Mouse (Mus musculus) ES-Bruce4 (cell line): ENCODE measurements around the gene Mgll. TPM values are rescaled to one million over a fixed set of nuclear protein-coding genes. Genes with fewer than 3 reads are reported as not detected.

Experiments used
- H3K27ac ChIP-seq: 2 replicates; pipeline ENCODE4 v1.5.1; 2012; ENCODE audit warnings: low read length, inconsistent platforms; ENCODE audit not compliant: insufficient read depth
- H3K27me3 ChIP-seq: 2 replicates; pipeline ENCODE4 v1.6.1; 2012; ENCODE audit warnings: mild to moderate bottlenecking, low read length, inconsistent platforms; ENCODE audit not compliant: control insufficient read depth, poor library complexity, insufficient read depth, severe bottlenecking
- H3K36me3 ChIP-seq: 2 replicates; pipeline ENCODE4 v1.6.1; 2012; ENCODE audit warnings: inconsistent platforms, mild to moderate bottlenecking, low read length, moderate library complexity; ENCODE audit not compliant: control insufficient read depth, poor library complexity, insufficient read depth, severe bottlenecking
- H3K4me1 ChIP-seq: one replicate; pipeline ENCODE4 v1.8.1; 2011; ENCODE audit warnings: low read length; ENCODE audit not compliant: control insufficient read depth, insufficient read depth
- H3K4me3 ChIP-seq: 2 replicates; pipeline ENCODE4 v1.5.1; 2011; ENCODE audit warnings: low read depth, mild to moderate bottlenecking, low read length
- H3K9ac ChIP-seq: 2 replicates; pipeline ENCODE4 v1.6.1; 2012; ENCODE audit warnings: low read depth, mild to moderate bottlenecking, inconsistent platforms; ENCODE audit not compliant: poor library complexity, severe bottlenecking
- H3K9me3 ChIP-seq: replicated peaks from 2 replicates; pipeline ENCODE4 v1.6.1; 2012; ENCODE audit warnings: mild to moderate bottlenecking, low read length, inconsistent platforms; ENCODE audit not compliant: control insufficient read depth, poor library complexity, insufficient read depth, severe bottlenecking
- CTCF ChIP-seq: IDR thresholded peaks from one replicate; pipeline ENCODE4 v1.8.1; 2011; ENCODE audit warnings: low read depth, low read length
- EP300 ChIP-seq: IDR thresholded peaks from 2 replicates; pipeline ENCODE4 v1.6.1; 2011; ENCODE audit warnings: low read depth, low read length; ENCODE audit not compliant: insufficient read depth
- POLR2A ChIP-seq: IDR thresholded peaks from one replicate; pipeline ENCODE4 v1.8.1; 2011; ENCODE audit warnings: low read length; ENCODE audit not compliant: insufficient read depth
- polyA plus RNA-seq: library from polyadenylated mRNA; stranded (reverse); fragments of >200 nt; gene quantifications from 2 replicates; pipeline ENCODE4 v1.2.4, GENCODE M21; 2011; ENCODE audit warnings: low read depth; ENCODE audit not compliant: missing spikeins, insufficient read depth, insufficient read length

The Mgll gene
- polyA plus RNA-seq, 1 experiment: 3.4 TPM

- H3K27ac ChIP-seq: no peak overlapping the region
- H3K4me1 ChIP-seq: no peaks in the 10 kb centered on the region
- peak overlapping the region; percentile 35 for H3K9ac ChIP-seq
- TF ChIP-seq CTCF (no peak), EP300 (no peak), POLR2A (no peak)
- peak overlapping the region; percentile 67 for H3K4me3 ChIP-seq
- H3K9me3 ChIP-seq: no peaks in the 10 kb centered on the region
- H3K36me3 ChIP-seq: no peaks in the 10 kb centered on the region
- no peaks in the 10 kb centered on the region for H3K27me3 ChIP-seq
Measured at GRCm38 (mm10) chr6:88842731-88843151, 118.5 kb downstream of the Mgll start.

DNA sequence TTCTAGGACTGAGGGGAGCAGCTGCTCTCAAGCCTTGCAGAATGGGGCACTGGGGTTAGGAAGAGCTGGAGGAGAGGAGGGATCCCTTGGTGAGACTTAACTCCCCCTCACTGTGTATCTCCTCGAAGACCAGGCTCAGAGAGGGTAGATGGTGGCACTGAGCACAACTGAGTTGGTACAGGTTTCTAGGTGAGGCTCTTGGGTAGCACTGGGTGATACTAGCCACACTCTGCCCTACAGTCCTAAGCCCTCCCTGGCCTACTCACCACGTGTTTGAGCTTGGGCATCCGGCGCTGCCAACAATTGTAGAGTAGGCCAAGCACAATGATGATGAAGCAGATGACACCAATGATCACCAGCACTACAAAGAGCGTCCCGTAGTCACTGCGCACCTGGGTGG, 119.0 kb downstream of the Mgll start:
- H3K4me3 ChIP-seq: peak overlapping the region; percentile 67
- no peaks in the 10 kb centered on the region for H3K27me3 ChIP-seq
- H3K27ac ChIP-seq: no peak overlapping the region
- H3K4me1 ChIP-seq: no peaks in the 10 kb centered on the region
- no peak overlapping the region for H3K9ac ChIP-seq
- H3K9me3 ChIP-seq: no peaks in the 10 kb centered on the region
- no peak for TF ChIP-seq CTCF
- no peaks in the 10 kb centered on the region for H3K36me3 ChIP-seq

- TF ChIP-seq EP300 (no peak), CTCF (no peak), POLR2A (no peak)
Measured at GRCm38 (mm10) chr6:88843781-88844725, 119.8 kb downstream of the Mgll start.

GRCm38 (mm10) chr6:88844901-88845565, 120.8 kb downstream of the Mgll start:
- TF ChIP-seq CTCF: no peak
- no peak for TF ChIP-seq POLR2A
- no peak for TF ChIP-seq EP300

More at GRCm38 (mm10) chr6:88843781-88844725, 119.8 kb downstream of the Mgll start:
- Histone ChIP-seq H3K4me1 (no peaks in the 10 kb centered on the region), H3K36me3 (no peaks in the 10 kb centered on the region), H3K27me3 (no peaks in the 10 kb centered on the region), H3K9me3 (no peaks in the 10 kb centered on the region), H3K9ac (no peak overlapping the region), H3K4me3 (no peak overlapping the region), H3K27ac (no peak overlapping the region)

DNA sequence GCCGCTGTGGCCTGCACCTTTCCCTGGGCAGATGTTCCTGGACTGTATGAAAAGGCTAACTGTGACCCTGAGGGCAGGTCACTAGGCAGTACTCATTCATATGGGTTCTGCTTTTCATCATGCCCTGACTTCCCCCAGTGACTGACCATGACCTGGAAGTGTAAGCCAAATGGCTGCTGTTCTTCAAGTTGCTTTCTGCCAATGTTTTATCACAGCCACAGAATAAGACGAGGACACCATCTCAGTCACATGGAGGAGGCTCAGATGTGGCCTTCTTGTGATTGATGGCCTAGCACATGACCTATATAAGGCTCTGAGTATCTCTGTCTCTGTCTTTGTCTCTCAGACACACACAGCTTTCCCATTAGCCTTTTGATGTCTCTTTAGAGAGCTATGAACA, 123.4 kb downstream of the Mgll start:
- Histone ChIP-seq H3K4me1 (no peaks in the 10 kb centered on the region), H3K27me3 (no peaks in the 10 kb centered on the region), H3K9me3 (no peaks in the 10 kb centered on the region), H3K4me3 (no peak overlapping the region), H3K27ac (no peak overlapping the region), H3K9ac (no peak overlapping the region), H3K36me3 (no peaks in the 10 kb centered on the region)
- TF ChIP-seq EP300: no peak
- no peak for TF ChIP-seq POLR2A
- TF ChIP-seq CTCF: no peak

More at GRCm38 (mm10) chr6:88844901-88845565, 120.8 kb downstream of the Mgll start:
- H3K27me3 ChIP-seq: no peaks in the 10 kb centered on the region
- no peaks in the 10 kb centered on the region for H3K9me3 ChIP-seq
- H3K4me3 ChIP-seq: no peak overlapping the region
- no peak overlapping the region for H3K9ac ChIP-seq
- H3K36me3 ChIP-seq: no peaks in the 10 kb centered on the region
- no peaks in the 10 kb centered on the region for H3K4me1 ChIP-seq
- H3K27ac ChIP-seq: no peak overlapping the region

- H3K4me1 ChIP-seq: no peaks in the 10 kb centered on the region
- H3K27me3 ChIP-seq: no peaks in the 10 kb centered on the region
- no peak overlapping the region for H3K27ac ChIP-seq
- H3K36me3 ChIP-seq: no peaks in the 10 kb centered on the region
- no peak overlapping the region for H3K4me3 ChIP-seq
- H3K9me3 ChIP-seq: no peaks in the 10 kb centered on the region
- TF ChIP-seq CTCF: peak; percentile 69
- no peak for TF ChIP-seq POLR2A
- H3K9ac ChIP-seq: no peak overlapping the region
Measured at GRCm38 (mm10) chr6:88849270-88849669, 125.1 kb downstream of the Mgll start.
